Comparison of ENCODE assay signal across 7 mouse cellular contexts in the genomic region with DNA sequence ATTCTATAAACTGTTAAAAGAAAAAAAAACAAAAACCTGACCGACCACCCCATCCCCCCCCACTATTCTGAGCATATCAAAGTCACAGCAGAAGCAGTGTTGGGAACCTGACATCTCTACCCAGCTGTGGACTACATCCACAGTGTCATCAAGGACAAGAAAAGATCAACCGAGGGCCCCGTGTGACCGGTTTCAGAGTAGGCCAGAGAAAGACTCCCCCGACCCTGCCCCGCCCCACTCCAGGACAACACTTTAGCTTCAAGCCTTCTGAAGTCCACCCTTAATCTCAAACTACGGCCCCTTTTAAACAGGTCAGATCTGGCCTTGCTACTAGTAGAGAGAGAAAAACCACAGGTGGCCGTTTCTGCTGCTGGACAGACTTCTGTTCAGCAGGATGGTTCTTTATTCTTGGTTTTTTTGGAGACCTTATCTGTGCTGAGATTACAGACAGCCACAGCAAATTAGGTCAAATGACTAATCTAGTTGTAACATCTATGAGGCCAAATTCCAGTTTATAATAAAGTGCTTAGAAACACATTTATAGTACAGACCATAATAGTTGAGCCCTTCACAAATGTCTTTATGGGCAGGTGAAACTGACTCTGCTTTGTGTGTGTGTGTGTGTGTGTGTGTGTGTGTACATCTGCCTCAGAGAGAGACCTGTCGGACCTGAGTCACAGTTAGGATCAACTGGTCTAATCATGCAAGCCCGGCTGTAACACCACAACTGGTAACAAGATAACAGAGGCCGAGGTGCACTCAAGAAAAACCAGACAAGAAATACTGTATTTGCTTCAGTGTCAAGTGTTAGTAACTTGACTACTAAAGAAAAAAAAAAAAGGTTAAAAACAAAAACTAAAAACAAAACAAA. TPM values are rescaled to one million over a fixed set of nuclear protein-coding genes. Genes with fewer than 3 reads are reported as not detected.
DNase-seq lines count a peak whose midpoint lies in the region; ATAC-seq and TF ChIP-seq lines count a peak whose summit lies in the region.

No protein-coding gene starts in this region.

- peaks cover 9% of the 10 kb centered on the region; the same call in 1 of the 2 replicates for H3K27me3 ChIP-seq in E14TG2a.4 (ENCODE audit: insufficient read depth, low read length)
- H3K27me3 ChIP-seq in heart, embryonic 12.5 days (replicated peaks) = no peaks in the 10 kb centered on the region
- no peaks in the 10 kb centered on the region for H3K27me3 ChIP-seq in limb, embryonic 12.5 days

- H3K27ac ChIP-seq in heart, embryonic 12.5 days (ENCODE audit: poor library complexity, severe bottlenecking) = peak overlapping the region; percentile 94
- 0 out of 2 replicates have a peak overlapping the region, but pooled peaks have one; percentile 4 for H3K27ac ChIP-seq in limb, embryonic 12.5 days
- H3K27ac ChIP-seq in olfactory bulb, adult 2 months (ENCODE audit: insufficient read depth, low read depth, low read length) = peak overlapping the region; percentile 55

- DNase-seq in Muller cell, postnatal 12 days (ENCODE audit: inconsistent ontology term) = peak; percentile 59
- DNase-seq in layer of hippocampus, postnatal 25 days (ENCODE audit: extremely low spot score in 1 of 2, low spot score in 1 of 2) = no peak
- DNase-seq in cerebellum, adult 11-12 months = no peak

- TF ChIP-seq POLR2A in olfactory bulb, adult 2 months (IDR thresholded peaks at IDR 0.05; ENCODE audit: insufficient read depth, low read depth, low read length) = no peak

- H3K36me3 ChIP-seq in E14TG2a.4 (ENCODE audit: insufficient read depth, low read length) = peaks cover 56% of the 10 kb centered on the region
- H3K36me3 ChIP-seq in heart, embryonic 12.5 days = peaks cover 43% of the 10 kb centered on the region
- peaks cover 45% of the 10 kb centered on the region for H3K36me3 ChIP-seq in limb, embryonic 12.5 days

- peak overlapping the region; percentile 97 for H3K4me2 ChIP-seq in heart, embryonic 12.5 days
- peak overlapping the region; percentile 100 for H3K4me2 ChIP-seq in limb, embryonic 12.5 days

- H3K4me3 ChIP-seq in E14TG2a.4 (replicated peaks; ENCODE audit: low read length) = peak overlapping the region; percentile 52
- peak overlapping the region; percentile 97 for H3K4me3 ChIP-seq in heart, embryonic 12.5 days
- H3K4me3 ChIP-seq in limb, embryonic 12.5 days (replicated peaks) = peak overlapping the region; percentile 91
- peak overlapping the region; percentile 48 for H3K4me3 ChIP-seq in olfactory bulb, adult 2 months (ENCODE audit: insufficient read depth, low read depth, low read length)

- TF ChIP-seq CTCF in E14TG2a.4 (conservative IDR thresholded peaks at IDR 0.05; ENCODE audit: low read length) = no peak
- no peak for TF ChIP-seq CTCF in olfactory bulb, adult 2 months (IDR thresholded peaks at IDR 0.05; ENCODE audit: insufficient read depth, low read depth, low read length)

- ATAC-seq in heart, embryonic 12.5 days (ENCODE audit: insufficient number of reproducible peaks, low FRiP score) = no peak
- ATAC-seq in limb, embryonic 12.5 days (ENCODE audit: insufficient number of reproducible peaks, insufficient read depth, low FRiP score, low TSS enrichment, low read depth) = no peak

- H3K4me1 ChIP-seq in E14TG2a.4 (replicated peaks; ENCODE audit: low read depth, low read length) = peaks cover 71% of the 10 kb centered on the region
- H3K4me1 ChIP-seq in heart, embryonic 12.5 days (replicated peaks) = peaks cover 38% of the 10 kb centered on the region
- peaks cover 65% of the 10 kb centered on the region for H3K4me1 ChIP-seq in limb, embryonic 12.5 days (replicated peaks)
- peaks cover 20% of the 10 kb centered on the region for H3K4me1 ChIP-seq in olfactory bulb, adult 2 months (ENCODE audit: control insufficient read depth, insufficient read depth, low read length)

- H3K9me3 ChIP-seq in E14TG2a.4 (ENCODE audit: low read length) = no peaks in the 10 kb centered on the region
- H3K9me3 ChIP-seq in heart, embryonic 12.5 days (replicated peaks) = no peaks in the 10 kb centered on the region
- H3K9me3 ChIP-seq in limb, embryonic 12.5 days = no peaks in the 10 kb centered on the region

- H3K9ac ChIP-seq in heart, embryonic 12.5 days = peak overlapping the region; percentile 84
- peak overlapping the region; percentile 56 for H3K9ac ChIP-seq in limb, embryonic 12.5 days (replicated peaks)

- WGBS in heart, embryonic 12.5 days = 3% methylated on average over 11 of the region's 11 CpGs
- WGBS in limb, embryonic 12.5 days = 25% methylated on average over 11 of the region's 11 CpGs
- WGBS in olfactory bulb, adult 2 months = 3% methylated on average over 11 of the region's 11 CpGs

RNA-seq across cellular contexts. Expression of a gene that starts 4.9 kb away (rescaled TPM):
- 8.9 and 9.7 TPM in 2 replicates for polyA plus RNA-seq in heart, embryonic 12.5 days (2016; fragmentation: Nextera tagmentation; extraction: Ambion mirVana)
- 9.3 and 11.0 TPM in 2 replicates for polyA plus RNA-seq in limb, embryonic 12.5 days (2016; fragmentation: Nextera tagmentation; extraction: Ambion mirVana)
- not detected in 2 replicates for polyA plus RNA-seq in olfactory bulb, adult 2 months (2012; ENCODE audit: insufficient read depth, insufficient read length, low replicate concordance, missing spikeins)
- total RNA-seq in layer of hippocampus, postnatal 25 days (2021) = 10 to 100 TPM; 55.4 to 59.0 TPM

Comparison
In these comparisons a context has a peak if more than half of its experiments do, and no peak if none do; other contexts are left out.
1. H3K27ac ChIP-seq: peak in every context shown above with its lines; median percentile 94 in heart, embryonic 12.5 days; 55 in olfactory bulb, adult 2 months; 4 in limb, embryonic 12.5 days.